Mouse (Mus musculus): Measurements from ENCODE around the gene Gm21586. TPM values are rescaled to one million over a fixed set of nuclear protein-coding genes. Genes with fewer than 3 reads are reported as not detected.

Gene Gm21586
- not detected in 2 replicates for polyA plus RNA-seq (2012; rRNA removed)

GRCm38 (mm10) chr4:42439078-42439477 lies at the start of gene Gm21586:
TSS of gene Gm21586 (plus strand) at chr4:42439378.

GRCm38 (mm10) chr4:42466452-42466851 lies 27.3 kb downstream of the Gm21586 start, which contains the start of gene Gm2163:
TSS of gene Gm2163 (plus strand) at chr4:42466752.

Other genes starting within 250 kb of the Gm21586 start
- gene Gm10600, start 198.7 kb upstream of the Gm21586 start, polyA plus RNA-seq (2012; rRNA removed), result not detected in 2 replicates
- 6.7 TPM in 1 of 2 replicates, not detected in the other for gene Ccl21b, start 183.6 kb upstream of the Gm21586 start, polyA plus RNA-seq (2012; rRNA removed)
- not detected in 2 replicates for gene Gm21953, start 145.1 kb upstream of the Gm21586 start, polyA plus RNA-seq (2012; rRNA removed)
- gene Fam205a3, start 121.0 kb upstream of the Gm21586 start, polyA plus RNA-seq (2012; rRNA removed), result 0.03 and 0.05 TPM in 2 replicates
- gene Gm2163, start 27.4 kb downstream of the Gm21586 start, polyA plus RNA-seq (2012; rRNA removed), result 0.07 and 0.08 TPM in 2 replicates
- gene Fam205a2, start 88.8 kb downstream of the Gm21586 start, polyA plus RNA-seq (2012; rRNA removed), result 0.03 and 0.05 TPM in 2 replicates
- gene Gm10591, start 172.8 kb downstream of the Gm21586 start, polyA plus RNA-seq (2012; rRNA removed), result 6.7 TPM in 1 of 2 replicates, not detected in the other
- gene Gm2564, start 190.3 kb downstream of the Gm21586 start, polyA plus RNA-seq (2012; rRNA removed), result 1.0 and 1.4 TPM in 2 replicates
- not detected in 2 replicates for gene Ccl27b, start 215.9 kb downstream of the Gm21586 start, polyA plus RNA-seq (2012; rRNA removed)
- not detected in 2 replicates for gene Il11ra2, start 222.5 kb downstream of the Gm21586 start, polyA plus RNA-seq (2012; rRNA removed)